Mouse (Mus musculus): Measurements from ENCODE around the gene Cript. TPM values are rescaled to one million over a fixed set of nuclear protein-coding genes. Genes with fewer than 3 reads are reported as not detected.

Cript gene
- total RNA-seq, 1 experiment = 35.4 TPM

DNA sequence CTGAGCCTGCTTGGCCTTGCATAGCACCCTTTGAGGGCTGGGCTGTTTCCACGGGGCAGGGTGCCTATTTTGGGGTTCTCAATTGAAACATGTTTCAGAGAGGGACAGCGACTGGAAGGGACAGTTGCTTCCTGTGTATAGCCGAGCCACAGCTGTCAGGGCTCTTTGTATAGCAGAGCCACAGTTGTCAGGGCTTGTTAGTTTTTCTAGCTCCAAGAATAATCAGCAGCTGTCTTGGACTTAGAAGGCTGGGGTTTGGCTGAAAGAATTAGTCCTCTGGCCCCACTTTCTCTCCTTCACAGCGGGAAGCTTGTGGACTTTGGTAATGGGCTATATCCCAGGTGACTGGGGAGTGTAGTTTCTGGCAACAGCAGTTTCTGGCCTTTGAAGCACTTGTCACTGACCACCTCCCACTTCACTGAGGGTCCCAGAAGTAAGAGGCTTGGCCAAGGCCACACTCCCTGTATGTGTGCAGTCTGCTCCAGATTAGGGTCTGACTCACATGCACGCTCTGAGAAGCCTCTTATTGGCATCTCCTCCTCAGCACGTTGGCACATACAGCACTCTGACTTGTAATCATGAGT lies 36.7 kb upstream of the Cript start:
- DNase-seq (ENCODE audit: low read depth, low spot score) = no peak
- peaks cover 3% of the 10 kb centered on the region in 2 experiments; a peak in 1 of 4 replicates for H3K4me1 ChIP-seq (ENCODE audit: control insufficient read depth in 2 of 2, insufficient read depth in 2 of 2, low read length in 2 of 2, poor library complexity in 1 of 2)
- H3K36me3 ChIP-seq (ENCODE audit: control insufficient read depth, insufficient read depth, low read length, poor library complexity, severe bottlenecking) = no peaks in the 10 kb centered on the region; the same call in 1 of the 2 replicates
- no peaks in the 10 kb centered on the region for H3K9me3 ChIP-seq (ENCODE audit: control insufficient read depth, insufficient read depth, low read depth, low read length)
- H3K27ac ChIP-seq (ENCODE audit: insufficient read depth, low read depth, low read length, poor library complexity, severe bottlenecking) = no peak overlapping the region
- H3K4me3 ChIP-seq (ENCODE audit: insufficient read depth in 1 of 2, low read depth in 1 of 2, low read length in 2 of 2, poor library complexity in 1 of 2, severe bottlenecking in 1 of 2) = no peak overlapping the region
- in situ Hi-C loops (cut with MboI; ENCODE audit: low sequenced_read_pairs in 2 of 2, unreplicated experiment in 2 of 2) = no loop called here
- no peak overlapping the region for H3K9ac ChIP-seq (ENCODE audit: insufficient read depth, low read depth, low read length, poor library complexity, severe bottlenecking)
- TF ChIP-seq ZC3H11A (IDR thresholded peaks at IDR 0.05; ENCODE audit: borderline replicate concordance, low read depth, low read length) (no peak), CHD2 (IDR thresholded peaks at IDR 0.05; ENCODE audit: low read depth, low read length) (no peak), MAFK (IDR thresholded peaks at IDR 0.05; ENCODE audit: insufficient read depth, low read depth, low read length) (no peak), HCFC1 (IDR thresholded peaks at IDR 0.05; ENCODE audit: borderline replicate concordance, insufficient read depth, low read length) (no peak), ZNF384 (IDR thresholded peaks at IDR 0.05; ENCODE audit: low read depth, low read length) (no peak)

DNA sequence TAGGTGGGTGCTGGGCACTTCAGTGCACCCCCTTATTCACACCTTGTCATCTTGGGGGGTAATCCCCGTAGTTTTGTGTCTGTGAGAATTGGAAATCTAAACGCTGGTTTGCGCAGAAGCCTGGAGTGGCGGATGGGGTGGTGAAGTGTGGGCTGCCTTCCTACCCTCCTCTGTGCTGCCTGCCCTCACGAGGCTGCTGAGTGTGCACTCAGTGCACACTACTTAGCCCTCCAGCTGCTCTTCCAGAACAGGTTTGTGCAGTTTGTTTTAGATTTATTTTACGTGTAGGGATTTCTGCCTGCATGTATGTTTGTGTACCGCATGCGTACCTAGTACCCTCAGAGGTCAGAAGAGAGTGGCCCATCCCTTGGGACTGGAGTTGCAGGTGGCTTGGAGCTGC lies 34.0 kb upstream of the Cript start:
- in situ Hi-C loops (cut with MboI; ENCODE audit: low sequenced_read_pairs in 2 of 2, unreplicated experiment in 2 of 2) = no loop called here
- Histone ChIP-seq H3K4me3 (ENCODE audit: insufficient read depth in 1 of 2, low read depth in 1 of 2, low read length in 2 of 2, poor library complexity in 1 of 2, severe bottlenecking in 1 of 2) (no peak overlapping the region), H3K36me3 (ENCODE audit: control insufficient read depth, insufficient read depth, low read length, poor library complexity, severe bottlenecking) (no peaks in the 10 kb centered on the region), H3K27ac (ENCODE audit: insufficient read depth, low read depth, low read length, poor library complexity, severe bottlenecking) (no peak overlapping the region), H3K4me1 (ENCODE audit: control insufficient read depth in 2 of 2, insufficient read depth in 2 of 2, low read length in 2 of 2, poor library complexity in 1 of 2) (0 out of 4 replicates have a peak, but pooled peaks cover 0 to 3% of the 10 kb centered on the region in 2 experiments), H3K9ac (ENCODE audit: insufficient read depth, low read depth, low read length, poor library complexity, severe bottlenecking) (no peak overlapping the region), H3K9me3 (ENCODE audit: control insufficient read depth, insufficient read depth, low read depth, low read length) (no peaks in the 10 kb centered on the region)
- no peak for TF ChIP-seq HCFC1 (IDR thresholded peaks at IDR 0.05; ENCODE audit: borderline replicate concordance, insufficient read depth, low read length)
- no peak for TF ChIP-seq MAFK (IDR thresholded peaks at IDR 0.05; ENCODE audit: insufficient read depth, low read depth, low read length)
- TF ChIP-seq ZC3H11A (IDR thresholded peaks at IDR 0.05; ENCODE audit: borderline replicate concordance, low read depth, low read length) = no peak
- TF ChIP-seq CHD2 (IDR thresholded peaks at IDR 0.05; ENCODE audit: low read depth, low read length) = no peak
- no peak for TF ChIP-seq ZNF384 (IDR thresholded peaks at IDR 0.05; ENCODE audit: low read depth, low read length)
- no peak for DNase-seq (ENCODE audit: low read depth, low spot score)

DNA sequence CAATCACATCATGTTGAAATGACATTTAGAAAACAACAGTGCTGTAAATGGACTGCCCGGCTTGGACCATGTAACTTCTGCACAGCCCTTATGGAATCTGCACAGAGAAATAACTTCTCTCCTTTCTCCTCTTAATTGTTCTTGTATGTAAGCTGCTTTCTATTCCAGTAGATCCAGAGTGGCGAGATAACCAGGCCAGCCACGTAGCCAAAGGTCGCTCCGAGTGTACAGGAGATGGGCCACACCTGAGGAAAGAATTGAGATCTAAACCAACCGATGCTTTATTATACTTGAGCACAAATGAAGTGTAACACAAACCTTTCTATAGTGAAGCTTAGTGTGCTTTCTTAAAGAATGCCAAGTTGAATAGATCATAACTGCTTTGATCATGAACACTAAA lies 28.0 kb upstream of the Cript start:
- TF ChIP-seq ZNF384 (IDR thresholded peaks at IDR 0.05; ENCODE audit: low read depth, low read length) (no peak), CHD2 (IDR thresholded peaks at IDR 0.05; ENCODE audit: low read depth, low read length) (no peak), ZC3H11A (IDR thresholded peaks at IDR 0.05; ENCODE audit: borderline replicate concordance, low read depth, low read length) (no peak)
- no peak overlapping the region for H3K4me3 ChIP-seq (ENCODE audit: insufficient read depth in 1 of 2, low read depth in 1 of 2, low read length in 2 of 2, poor library complexity in 1 of 2, severe bottlenecking in 1 of 2)
- H3K27ac ChIP-seq (ENCODE audit: insufficient read depth, low read depth, low read length, poor library complexity, severe bottlenecking) = no peak overlapping the region
- DNase-seq (ENCODE audit: low read depth, low spot score) = no peak
- no peaks in the 10 kb centered on the region for H3K4me1 ChIP-seq (ENCODE audit: control insufficient read depth in 2 of 2, insufficient read depth in 2 of 2, low read length in 2 of 2, poor library complexity in 1 of 2)
- in situ Hi-C loops (cut with MboI; ENCODE audit: low sequenced_read_pairs in 2 of 2, unreplicated experiment in 2 of 2) = no loop called here
- no peak overlapping the region for H3K9ac ChIP-seq (ENCODE audit: insufficient read depth, low read depth, low read length, poor library complexity, severe bottlenecking)
- no peaks in the 10 kb centered on the region for H3K9me3 ChIP-seq (ENCODE audit: control insufficient read depth, insufficient read depth, low read depth, low read length)
- H3K36me3 ChIP-seq (ENCODE audit: control insufficient read depth, insufficient read depth, low read length, poor library complexity, severe bottlenecking) = peaks cover 12% of the 10 kb centered on the region

DNA sequence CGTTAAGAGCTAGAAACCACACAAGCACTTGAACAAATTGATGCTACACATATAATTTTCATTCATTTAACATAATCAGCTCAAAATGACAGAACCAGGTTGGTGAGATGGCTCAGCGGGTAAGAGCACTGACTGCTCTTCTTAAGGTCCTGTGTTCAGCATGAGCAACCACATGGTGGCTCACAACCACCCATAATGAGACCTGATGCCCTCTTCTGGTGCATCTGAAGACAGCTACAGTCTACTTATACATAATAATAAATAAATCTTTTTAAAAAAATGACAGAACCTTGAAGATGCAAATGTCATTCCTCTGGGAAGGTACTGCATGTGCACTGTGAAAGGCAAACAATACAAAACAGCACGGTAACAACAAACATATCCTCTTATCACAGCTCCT lies 16.4 kb upstream of the Cript start:
- no peak overlapping the region for H3K4me3 ChIP-seq (ENCODE audit: insufficient read depth in 1 of 2, low read depth in 1 of 2, low read length in 2 of 2, poor library complexity in 1 of 2, severe bottlenecking in 1 of 2)
- H3K36me3 ChIP-seq (ENCODE audit: control insufficient read depth, insufficient read depth, low read length, poor library complexity, severe bottlenecking) = peaks cover 10% of the 10 kb centered on the region
- no peaks in the 10 kb centered on the region for H3K4me1 ChIP-seq (ENCODE audit: control insufficient read depth in 2 of 2, insufficient read depth in 2 of 2, low read length in 2 of 2, poor library complexity in 1 of 2)
- DNase-seq (ENCODE audit: low read depth, low spot score) = no peak
- no peak overlapping the region for H3K9ac ChIP-seq (ENCODE audit: insufficient read depth, low read depth, low read length, poor library complexity, severe bottlenecking)
- no peak overlapping the region for H3K27ac ChIP-seq (ENCODE audit: insufficient read depth, low read depth, low read length, poor library complexity, severe bottlenecking)
- in situ Hi-C loops (cut with MboI; ENCODE audit: low sequenced_read_pairs in 2 of 2, unreplicated experiment in 2 of 2) = no loop called here
- H3K9me3 ChIP-seq (ENCODE audit: control insufficient read depth, insufficient read depth, low read depth, low read length) = no peaks in the 10 kb centered on the region
- TF ChIP-seq MAFK (IDR thresholded peaks at IDR 0.05; ENCODE audit: insufficient read depth, low read depth, low read length) = no peak
- TF ChIP-seq ZC3H11A (IDR thresholded peaks at IDR 0.05; ENCODE audit: borderline replicate concordance, low read depth, low read length) = no peak
- no peak for TF ChIP-seq HCFC1 (IDR thresholded peaks at IDR 0.05; ENCODE audit: borderline replicate concordance, insufficient read depth, low read length)
- TF ChIP-seq CHD2 (IDR thresholded peaks at IDR 0.05; ENCODE audit: low read depth, low read length) = no peak
- TF ChIP-seq ZNF384 (IDR thresholded peaks at IDR 0.05; ENCODE audit: low read depth, low read length) = no peak

Measured in ES-E14 (cell line).